Mouse (Mus musculus) liver, postnatal 0 days (tissue): ENCODE data around the gene C8a.

Source experiments
- CTCF ChIP-seq: sonication (generic); IDR thresholded peaks from 2 replicates; pipeline ENCODE4 v1.5.1; 2016; ENCODE audit warnings: antibody characterized with exemption, low read depth
- EP300 ChIP-seq: IDR thresholded peaks from 2 replicates; pipeline ENCODE4 v1.6.1; 2016; ENCODE audit warnings: antibody characterized with exemption, low read depth, mild to moderate bottlenecking

GRCm38 (mm10) chr4:104925383-104925782, 49.2 kb upstream of the C8a start:
- TF ChIP-seq CTCF (no peak), EP300 (no peak)
